9 mouse cellular contexts compared by ENCODE assay signal in the genomic region with DNA sequence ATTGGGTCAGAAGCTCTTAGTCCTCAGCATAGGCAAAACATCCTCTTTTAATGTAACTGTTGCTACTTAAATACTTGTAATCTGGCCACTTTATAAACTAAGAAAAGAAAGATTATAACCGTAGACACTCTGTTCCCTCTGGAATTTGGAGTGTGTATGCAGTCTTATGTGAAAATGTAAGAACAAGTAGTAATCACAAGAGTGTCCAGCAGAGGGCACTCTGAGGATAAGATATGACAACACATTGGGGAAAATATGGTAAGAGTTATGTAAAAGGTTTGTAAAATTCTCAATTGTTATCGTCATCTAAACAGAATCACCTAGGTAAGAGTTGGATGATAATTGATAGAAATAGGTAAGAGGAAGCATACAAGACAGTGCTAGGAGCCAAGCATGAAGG.
DNase-seq lines count a peak whose midpoint lies in the region; ATAC-seq lines count a peak whose summit lies in the region.
"Had no signal": no experiment of that assay in that cellular context is flagged by ENCODE, and none has a peak within 500 bp of the region (broad histone marks: within the 10 kb centered on the region; RNA-seq: fewer than 3 reads in every experiment).

No protein-coding gene starts in this region.

- H3K4me1 ChIP-seq in intestine, embryonic 14.5 days (replicated peaks; ENCODE audit: control insufficient read depth, insufficient read depth, low read length) = no peaks in the 10 kb centered on the region
- no peaks in the 10 kb centered on the region for H3K4me1 ChIP-seq in intestine, embryonic 15.5 days (replicated peaks)
- no peaks in the 10 kb centered on the region for H3K4me1 ChIP-seq in embryonic facial prominence, embryonic 14.5 days (ENCODE audit: control insufficient read depth, insufficient read depth, low read length)
- H3K4me1 ChIP-seq in midbrain, embryonic 10.5 days = no peaks in the 10 kb centered on the region

- no peaks in the 10 kb centered on the region for H3K9me3 ChIP-seq in intestine, embryonic 14.5 days (ENCODE audit: control insufficient read depth, low read length)
- no peaks in the 10 kb centered on the region for H3K9me3 ChIP-seq in intestine, embryonic 15.5 days
- H3K9me3 ChIP-seq in embryonic facial prominence, embryonic 14.5 days (ENCODE audit: control insufficient read depth, low read length) = 0 out of 2 replicates have a peak, but pooled peaks cover 2% of the 10 kb centered on the region
- no peaks in the 10 kb centered on the region for H3K9me3 ChIP-seq in midbrain, embryonic 10.5 days (replicated peaks)

- no peak overlapping the region for H3K4me3 ChIP-seq in intestine, embryonic 14.5 days (ENCODE audit: low read depth, low read length)
- no peak overlapping the region for H3K4me3 ChIP-seq in intestine, embryonic 15.5 days (replicated peaks)
- no peak overlapping the region for H3K4me3 ChIP-seq in embryonic facial prominence, embryonic 14.5 days (ENCODE audit: low read depth, low read length)
- H3K4me3 ChIP-seq in midbrain, embryonic 10.5 days = no peak overlapping the region

- WGBS in intestine, embryonic 14.5 days = 24% methylated on average over 2 of the region's 2 CpGs
- WGBS in intestine, embryonic 15.5 days = 19% methylated on average over 2 of the region's 2 CpGs
- 20% methylated on average over 2 of the region's 2 CpGs for WGBS in embryonic facial prominence, embryonic 14.5 days
- 38% methylated on average over 2 of the region's 2 CpGs for WGBS in midbrain, embryonic 10.5 days

- no peaks in the 10 kb centered on the region for H3K27me3 ChIP-seq in intestine, embryonic 14.5 days (replicated peaks; ENCODE audit: control insufficient read depth, insufficient read depth, low read length)
- no peaks in the 10 kb centered on the region for H3K27me3 ChIP-seq in intestine, embryonic 15.5 days (replicated peaks)
- H3K27me3 ChIP-seq in embryonic facial prominence, embryonic 14.5 days (replicated peaks; ENCODE audit: control insufficient read depth, insufficient read depth, low read length) = no peaks in the 10 kb centered on the region
- no peaks in the 10 kb centered on the region for H3K27me3 ChIP-seq in midbrain, embryonic 10.5 days (ENCODE audit: low read depth, poor library complexity, severe bottlenecking)

- no peak overlapping the region for H3K27ac ChIP-seq in intestine, embryonic 14.5 days (ENCODE audit: low read depth)
- no peak overlapping the region for H3K27ac ChIP-seq in intestine, embryonic 15.5 days
- H3K27ac ChIP-seq in embryonic facial prominence, embryonic 14.5 days (replicated peaks; ENCODE audit: low read depth, low read length) = no peak overlapping the region
- no peak overlapping the region for H3K27ac ChIP-seq in midbrain, embryonic 10.5 days (replicated peaks)
- H3K27ac ChIP-seq: macrophage had no signal

- ATAC-seq in intestine, embryonic 14.5 days (replicated peaks; ENCODE audit: low FRiP score, low TSS enrichment, low read depth) = no peak
- ATAC-seq in intestine, embryonic 15.5 days = no peak
- ATAC-seq in embryonic facial prominence, embryonic 14.5 days (ENCODE audit: low read depth) = no peak; the same call in 1 of the 2 replicates
- peak; percentile 56 to 76; a peak in 3 of 4 replicates for ATAC-seq in hematopoietic stem cell, adult 5-6 weeks (replicated peaks in 1 of 2; ENCODE audit: insufficient read depth in 1 of 2, low FRiP score in 2 of 2, low TSS enrichment in 1 of 2, low read depth in 1 of 2, poor library complexity in 2 of 2, severe bottlenecking in 2 of 2)

- H3K4me2 ChIP-seq in intestine, embryonic 14.5 days (ENCODE audit: low read length) = no peak overlapping the region
- H3K4me2 ChIP-seq in intestine, embryonic 15.5 days (replicated peaks) = no peak overlapping the region
- H3K4me2 ChIP-seq in embryonic facial prominence, embryonic 14.5 days (ENCODE audit: low read depth, low read length) = no peak overlapping the region

- H3K36me3 ChIP-seq in intestine, embryonic 14.5 days (ENCODE audit: control insufficient read depth, insufficient read depth, low read length) = no peaks in the 10 kb centered on the region
- no peaks in the 10 kb centered on the region for H3K36me3 ChIP-seq in intestine, embryonic 15.5 days
- H3K36me3 ChIP-seq in embryonic facial prominence, embryonic 14.5 days (ENCODE audit: control insufficient read depth, insufficient read depth, low read length) = no peaks in the 10 kb centered on the region
- no peaks in the 10 kb centered on the region for H3K36me3 ChIP-seq in midbrain, embryonic 10.5 days

- no peak overlapping the region for H3K9ac ChIP-seq in intestine, embryonic 14.5 days (ENCODE audit: low read length)
- no peak overlapping the region for H3K9ac ChIP-seq in intestine, embryonic 15.5 days
- no peak overlapping the region for H3K9ac ChIP-seq in embryonic facial prominence, embryonic 14.5 days (ENCODE audit: low read depth, low read length)

- peak; percentile 76 for DNase-seq in intestine, embryonic 14.5 days (ENCODE audit: low spot score)
- DNase-seq in adrenal gland, postnatal 25 days = peak; percentile 27
- peak; percentile 90 for DNase-seq in embryonic facial prominence, embryonic 14.5 days (ENCODE audit: low spot score)
- peak; percentile 53 to 90 for DNase-seq in layer of hippocampus, postnatal 25 days (ENCODE audit: extremely low spot score in 1 of 2, low spot score in 1 of 2)
- DNase-seq in midbrain, embryonic 10.5 days (ENCODE audit: low spot score) = peak; percentile 27
- DNase-seq in spleen, postnatal 10 days (ENCODE audit: low spot score in 2 of 2) = peak; percentile 21 to 64

Comparison
In these comparisons a context has a peak if more than half of its experiments do, and no peak if none do; other contexts are left out.
1. ATAC-seq: peak in hematopoietic stem cell, adult 5-6 weeks (2 of 2); none in intestine, embryonic 14.5 days (single experiment), intestine, embryonic 15.5 days (single experiment) and embryonic facial prominence, embryonic 14.5 days (single experiment).
2. DNase-seq: peak in every context shown above with its lines; median percentile 90 in embryonic facial prominence, embryonic 14.5 days; 76 in intestine, embryonic 14.5 days; 72 in layer of hippocampus, postnatal 25 days; 42 in spleen, postnatal 10 days; 27 in adrenal gland, postnatal 25 days; 27 in midbrain, embryonic 10.5 days.